Mouse (Mus musculus) ovary, adult 18-20 months (tissue): ENCODE data around the gene Mmadhc.

Source experiments
- DNase-seq: peaks from one replicate; pipeline ENCODE4 v3.0.0; 2022; ENCODE audit warnings: low spot score, mixed read lengths

The Mmadhc gene

GRCm38 (mm10) chr2:50296109-50296986 lies at the start of gene Mmadhc:
TSS of gene Mmadhc (minus strand) at chr2:50296801.
- DNase-seq = peak; percentile 87

GRCm38 (mm10) chr2:50343598-50343997 lies 47.0 kb upstream of the Mmadhc start:
- no peak for DNase-seq

- no peak for DNase-seq
Observed at GRCm38 (mm10) chr2:50339061-50339460, 42.5 kb upstream of the Mmadhc start.

GRCm38 (mm10) chr2:50337596-50337995 lies 41.0 kb upstream of the Mmadhc start:
- DNase-seq = no peak

GRCm38 (mm10) chr2:50331716-50332270 lies 35.2 kb upstream of the Mmadhc start:
- no peak for DNase-seq

- DNase-seq = no peak
Observed at GRCm38 (mm10) chr2:50328181-50328580, 31.6 kb upstream of the Mmadhc start.

- DNase-seq = no peak
Observed at GRCm38 (mm10) chr2:50324799-50325198, 28.2 kb upstream of the Mmadhc start.

- peak; percentile 4 for DNase-seq
Observed at GRCm38 (mm10) chr2:50306663-50307320, 10.2 kb upstream of the Mmadhc start.

GRCm38 (mm10) chr2:50304824-50305577 lies 8.4 kb upstream of the Mmadhc start:
- DNase-seq = no peak

- DNase-seq = no peak
Observed at GRCm38 (mm10) chr2:50296987-50297350, 368 bp upstream of the Mmadhc start.

- DNase-seq = no peak
Observed at GRCm38 (mm10) chr2:50295562-50295961, 1.0 kb downstream of the Mmadhc start.

- no peak for DNase-seq
Observed at GRCm38 (mm10) chr2:50294084-50294483, 2.5 kb downstream of the Mmadhc start.

GRCm38 (mm10) chr2:50293572-50293971 lies 3.0 kb downstream of the Mmadhc start:
- no peak for DNase-seq

- DNase-seq = no peak
Observed at GRCm38 (mm10) chr2:50291901-50292300, 4.7 kb downstream of the Mmadhc start.

GRCm38 (mm10) chr2:50290754-50291153 lies 5.8 kb downstream of the Mmadhc start:
- DNase-seq = no peak

GRCm38 (mm10) chr2:50284781-50285180 lies 11.8 kb downstream of the Mmadhc start:
- no peak for DNase-seq

GRCm38 (mm10) chr2:50284040-50284439 lies 12.6 kb downstream of the Mmadhc start:
- no peak for DNase-seq

GRCm38 (mm10) chr2:50276715-50277114 lies 19.9 kb downstream of the Mmadhc start:
- DNase-seq = no peak

- DNase-seq = no peak
Observed at GRCm38 (mm10) chr2:50273415-50273814, 23.2 kb downstream of the Mmadhc start.

- no peak for DNase-seq
Observed at GRCm38 (mm10) chr2:50272165-50272564, 24.4 kb downstream of the Mmadhc start.

GRCm38 (mm10) chr2:50268514-50268913 lies 28.1 kb downstream of the Mmadhc start:
- DNase-seq = no peak

- no peak for DNase-seq
Observed at GRCm38 (mm10) chr2:50267046-50267445, 29.6 kb downstream of the Mmadhc start.
